Mouse (Mus musculus) stomach, postnatal 0 days (tissue): ENCODE data around the gene Nedd8. TPM values are rescaled to one million over a fixed set of nuclear protein-coding genes. Genes with fewer than 3 reads are reported as not detected.
A peak's percentile ranks its signal among the peaks of the same experiment; 100 is the strongest.

Experiments used
- ATAC-seq: fragments of 200-750 bp; cut with Nextera tagmentation; 2 replicates; pipeline ENCODE4 v1.8.0; 2017; ENCODE audit not compliant: low FRiP score, low TSS enrichment
- DNase-seq: peaks from one replicate; pipeline ENCODE4 v3.0.0-alpha.2; 2016; ENCODE audit warnings: low spot score
- H3K27ac ChIP-seq: fragments of 300-500 bp; sonication (generic); replicated peaks from 2 replicates; pipeline ENCODE4 v1.5.1; 2014; ENCODE audit warnings: mild to moderate bottlenecking, control low read depth
- H3K27me3 ChIP-seq: fragments of 300-500 bp; sonication (generic); 2 replicates; pipeline ENCODE4 v1.6.1; 2014; ENCODE audit warnings: low read length; ENCODE audit not compliant: control insufficient read depth, insufficient read depth
- H3K36me3 ChIP-seq: fragments of 300-500 bp; sonication (generic); 2 replicates; pipeline ENCODE4 v1.6.1; 2014; ENCODE audit warnings: low read length, mixed read lengths; ENCODE audit not compliant: control insufficient read depth, insufficient read depth
- H3K4me1 ChIP-seq: fragments of 300-500 bp; sonication (generic); replicated peaks from 2 replicates; pipeline ENCODE4 v1.6.1; 2014; ENCODE audit warnings: antibody characterized with exemption; ENCODE audit not compliant: control insufficient read depth, insufficient read depth
- H3K4me2 ChIP-seq: fragments of 300-500 bp; sonication (generic); replicated peaks from 2 replicates; pipeline ENCODE4 v1.6.1; 2014; ENCODE audit warnings: low read depth, mild to moderate bottlenecking, control low read depth, moderate library complexity
- H3K4me3 ChIP-seq: fragments of 300-500 bp; sonication (generic); 2 replicates; pipeline ENCODE4 v1.5.1; 2014; ENCODE audit warnings: low read depth, low read length, control low read depth
- H3K9ac ChIP-seq: fragments of 300-500 bp; sonication (generic); 2 replicates; pipeline ENCODE4 v1.6.1; 2014; ENCODE audit warnings: mild to moderate bottlenecking, low read length, control low read depth, mixed read lengths
- H3K9me3 ChIP-seq: fragments of 300-500 bp; sonication (generic); 2 replicates; pipeline ENCODE4 v1.6.1; 2016; ENCODE audit warnings: low read length; ENCODE audit not compliant: control insufficient read depth
- CTCF ChIP-seq: IDR thresholded peaks from 2 replicates; pipeline ENCODE4 v1.5.1; 2016; ENCODE audit warnings: antibody characterized with exemption, low read depth, mild to moderate bottlenecking, moderate library complexity
- EP300 ChIP-seq: optimal IDR thresholded peaks from 2 replicates; pipeline ENCODE3; 2016; ENCODE audit warnings: antibody characterized with exemption
- WGBS: fragments of 180-500 bp; shearing (Covaris S2); extraction: QIAGEN DNeasy Blood & Tissue Kit; methylation state at CpG from one replicate; pipeline ENCODE4 v1.1.7; 2014; 5-methylcytosine and 5-hydroxymethylcytosine counted together
- polyA plus RNA-seq: library from polyadenylated mRNA; unstranded; fragments of >200 nt; fragmentation: Nextera tagmentation; extraction: Ambion mirVana; gene quantifications from 2 replicates; pipeline ENCODE4 v1.2.1, GENCODE M21; 2015

Nedd8 gene
- polyA plus RNA-seq = 402 and 425 TPM in 2 replicates

DNA sequence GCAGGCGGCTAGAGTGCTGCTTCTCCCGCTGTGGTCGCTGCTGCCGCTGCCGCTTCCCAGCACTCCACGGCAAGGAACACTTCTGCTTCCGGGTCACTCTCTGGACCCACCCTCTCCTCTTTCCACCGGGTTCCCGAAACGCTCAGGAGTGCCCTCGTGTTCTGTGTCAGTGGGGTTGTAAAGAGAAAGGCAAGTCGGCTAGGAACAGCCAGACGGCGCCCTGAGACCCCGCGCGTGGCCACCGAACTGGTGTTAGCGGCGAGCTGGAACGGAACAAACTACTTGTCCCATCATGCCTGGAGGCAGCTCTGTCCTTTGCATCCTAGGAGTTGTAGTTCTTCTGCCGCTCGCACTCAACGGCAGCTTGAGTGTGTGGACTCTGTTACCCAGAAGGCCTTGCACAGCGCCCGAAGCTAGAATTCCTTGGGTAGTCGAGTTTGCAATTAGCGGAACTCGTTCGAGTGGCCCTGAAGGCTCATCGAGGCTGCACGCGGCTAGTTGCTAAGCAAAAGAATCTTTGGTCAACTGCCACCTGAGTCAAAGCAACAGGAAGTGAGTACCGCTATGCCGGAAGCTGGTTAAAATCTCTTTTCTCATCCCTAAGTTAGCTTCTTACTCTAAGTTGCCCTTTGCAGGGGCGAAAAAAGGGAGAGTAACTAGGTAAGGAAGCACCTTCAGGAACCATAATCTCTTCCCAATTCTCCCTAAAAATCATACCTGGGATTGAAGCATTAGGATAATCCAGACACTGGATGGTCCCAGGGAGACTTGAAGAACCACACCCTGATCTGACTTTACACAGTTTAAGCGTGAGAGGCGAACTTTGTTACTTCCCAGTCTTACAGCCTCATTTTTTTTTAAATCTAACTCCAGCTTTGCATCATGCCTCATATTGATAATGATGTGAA lies at the start of gene Nedd8, which contains the start of gene Gmpr2:
Gene Nedd8 (minus strand): TSS at position 292 of the 908 bp plus-strand sequence.
Gene Gmpr2 (plus strand): TSS at position 109 of the 908 bp plus-strand sequence.
- peak within 1 kb of the TSS; percentile 84 for H3K4me2 ChIP-seq
- H3K27me3 ChIP-seq = no peaks in the 10 kb centered on the region
- H3K4me3 ChIP-seq = peak within 1 kb of the TSS; percentile 78
- no peaks in the 10 kb centered on the region for H3K36me3 ChIP-seq
- no peak for TF ChIP-seq CTCF
- TF ChIP-seq EP300 = no peak
- H3K27ac ChIP-seq = peak within 1 kb of the TSS; percentile 82
- peak within 1 kb of the TSS; percentile 84 for H3K9ac ChIP-seq
- WGBS = 1% methylated on average over 38 of the region's 38 CpGs
- H3K9me3 ChIP-seq = no peaks in the 10 kb centered on the region
- ATAC-seq (peak; percentile 97), DNase-seq (peak; percentile 89)
- peaks cover 3% of the 10 kb centered on the region; the same call in 1 of the 2 replicates for H3K4me1 ChIP-seq

DNA sequence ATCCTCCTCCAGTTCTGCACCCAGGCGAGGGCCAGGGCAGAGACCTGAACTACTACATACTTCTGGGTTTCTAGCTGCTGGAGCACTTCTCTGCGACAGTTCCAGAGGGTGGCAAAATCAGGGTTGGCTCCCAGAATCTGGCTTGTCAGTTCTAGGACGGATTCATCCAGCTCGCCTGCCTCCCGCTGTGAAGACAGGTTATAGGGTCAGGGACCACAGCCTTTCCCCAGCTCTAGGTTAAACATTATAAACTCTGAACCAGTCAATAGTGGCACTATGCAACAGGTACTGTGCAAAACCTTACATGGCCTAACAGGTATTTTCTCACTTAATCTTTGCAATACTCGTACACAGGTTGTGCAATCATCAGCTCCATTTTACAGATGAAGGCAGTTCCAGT lies 49.2 kb upstream of the Nedd8 start:
- Histone ChIP-seq H3K4me3 (peak overlapping the region; percentile 81), H3K36me3 (peaks cover 10% of the 10 kb centered on the region; the same call in 1 of the 2 replicates), H3K27me3 (no peaks in the 10 kb centered on the region), H3K9me3 (no peaks in the 10 kb centered on the region), H3K4me2 (peak overlapping the region; percentile 70), H3K27ac (peak overlapping the region; percentile 92; the same call in 1 of the 2 replicates), H3K9ac (peak overlapping the region; percentile 82), H3K4me1 (no peaks in the 10 kb centered on the region)
- WGBS = 72% methylated on average over 6 of the region's 6 CpGs
- ATAC-seq (no peak), DNase-seq (no peak)
- TF ChIP-seq EP300 = no peak
- TF ChIP-seq CTCF = no peak

DNA sequence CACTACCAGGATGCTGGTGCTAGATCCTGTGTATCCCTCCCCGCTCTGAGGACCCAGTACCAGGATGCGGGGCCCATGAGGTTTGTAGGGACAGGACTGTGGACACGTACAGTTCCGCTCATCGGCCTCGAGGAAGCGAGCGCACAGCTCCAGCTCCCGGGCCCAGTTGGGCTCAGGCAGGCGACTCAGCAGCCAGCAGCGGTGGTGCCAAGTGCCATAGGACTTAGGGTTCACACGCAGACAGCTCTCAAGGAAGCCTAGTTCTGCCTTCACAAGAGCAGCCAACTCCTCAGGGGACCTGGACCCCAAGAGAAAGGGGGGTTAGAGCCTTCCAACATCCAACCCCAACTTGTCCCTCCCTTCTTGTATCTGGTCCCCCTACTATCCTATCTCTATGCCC lies 48.7 kb upstream of the Nedd8 start:
- Histone ChIP-seq H3K9ac (no peak overlapping the region), H3K27me3 (no peaks in the 10 kb centered on the region), H3K4me1 (no peaks in the 10 kb centered on the region), H3K36me3 (peaks cover 11% of the 10 kb centered on the region; the same call in 1 of the 2 replicates), H3K27ac (no peak overlapping the region), H3K4me2 (no peak overlapping the region), H3K4me3 (0 out of 2 replicates have a peak overlapping the region, but pooled peaks have one; percentile 81), H3K9me3 (no peaks in the 10 kb centered on the region)
- no peak for DNase-seq
- ATAC-seq = no peak
- 92% methylated on average over 12 of the region's 12 CpGs for whole genome bisulfite sequencing
- TF ChIP-seq CTCF (no peak), EP300 (no peak)

DNA sequence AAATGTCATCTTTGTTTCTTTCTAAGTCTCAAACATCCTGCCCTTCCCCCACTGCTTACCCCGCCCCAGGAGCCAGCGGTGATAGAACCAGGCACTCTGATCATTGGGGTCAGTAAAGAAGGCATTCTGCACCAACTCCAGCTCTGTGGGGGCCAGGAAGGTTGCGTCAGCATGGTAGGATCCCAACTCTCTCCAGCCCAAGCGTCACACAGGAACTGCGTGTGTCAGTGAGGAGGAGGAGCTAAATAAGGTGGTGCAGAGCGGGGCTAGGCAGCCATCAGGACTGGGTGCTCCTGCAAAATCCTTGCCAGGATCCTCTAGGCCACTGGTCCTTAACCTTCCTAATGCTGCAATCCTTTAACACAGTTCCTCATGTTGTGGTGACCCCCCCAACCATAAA lies 47.8 kb upstream of the Nedd8 start:
- 83% methylated on average over 6 of the region's 6 CpGs for WGBS
- H3K9ac ChIP-seq = no peak overlapping the region

DNA sequence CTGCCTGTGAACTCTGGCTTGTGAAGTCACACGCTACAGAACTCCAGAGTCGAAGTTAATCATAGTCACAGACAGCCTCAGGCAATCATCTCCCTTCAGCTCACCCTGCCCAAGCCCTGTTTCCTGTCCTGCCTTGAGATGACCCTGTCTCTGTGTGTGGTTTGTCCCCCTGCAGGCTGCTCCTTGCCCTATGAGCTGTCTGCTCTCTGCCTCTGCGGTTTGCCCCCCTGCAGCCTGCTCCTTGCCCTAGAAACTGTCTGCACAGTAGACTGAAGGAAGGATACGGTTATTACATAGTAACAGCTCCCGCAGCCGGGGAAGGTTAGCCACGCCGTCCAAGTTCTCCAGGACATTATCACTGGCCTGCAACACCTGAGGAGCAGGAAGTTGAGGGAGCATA lies 45.0 kb upstream of the Nedd8 start:
- no peak for DNase-seq
- ATAC-seq = no peak
- no peak overlapping the region for H3K9ac ChIP-seq
- H3K4me3 ChIP-seq = no peak overlapping the region
- TF ChIP-seq EP300 (no peak), CTCF (no peak)
- no peaks in the 10 kb centered on the region for H3K27me3 ChIP-seq
- peaks cover 11% of the 10 kb centered on the region; the same call in 1 of the 2 replicates for H3K36me3 ChIP-seq
- no peak overlapping the region for H3K4me2 ChIP-seq
- H3K4me1 ChIP-seq = peaks cover 3% of the 10 kb centered on the region; the same call in 1 of the 2 replicates
- WGBS = 80% methylated on average over 8 of the region's 8 CpGs
- no peaks in the 10 kb centered on the region for H3K9me3 ChIP-seq
- no peak overlapping the region for H3K27ac ChIP-seq

More for the DNA sequence above, 47.8 kb upstream of the Nedd8 start:
- Histone ChIP-seq H3K27ac (no peak overlapping the region), H3K4me2 (no peak overlapping the region), H3K4me1 (no peaks in the 10 kb centered on the region), H3K4me3 (no peak overlapping the region), H3K27me3 (no peaks in the 10 kb centered on the region), H3K9me3 (no peaks in the 10 kb centered on the region), H3K36me3 (peaks cover 11% of the 10 kb centered on the region; the same call in 1 of the 2 replicates)
- DNase-seq (no peak), ATAC-seq (no peak)
- TF ChIP-seq CTCF (no peak), EP300 (no peak)

DNA sequence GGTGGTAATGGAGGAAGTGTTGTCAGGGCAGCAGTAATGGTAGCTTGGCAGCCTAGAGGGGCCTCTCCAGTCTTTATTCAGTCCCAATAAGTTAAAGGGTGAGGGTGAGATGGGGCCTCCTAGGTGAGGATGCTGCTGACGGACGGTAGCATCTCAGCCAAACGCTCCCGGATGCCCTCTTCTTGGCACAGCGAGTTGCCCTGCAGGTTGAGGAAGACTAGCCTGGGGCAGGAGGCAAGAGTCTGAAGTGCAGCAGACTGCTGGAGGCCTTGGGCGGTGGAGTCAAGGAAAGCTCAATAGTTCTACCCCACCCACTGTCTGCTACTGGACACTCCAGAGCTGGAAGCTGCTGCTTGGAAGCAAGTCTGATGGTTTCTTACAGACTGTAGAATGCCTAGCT lies 44.3 kb upstream of the Nedd8 start:
- TF ChIP-seq CTCF (no peak), EP300 (no peak)
- peak overlapping the region; percentile 53; the same call in 1 of the 2 replicates for H3K27ac ChIP-seq
- WGBS = 92% methylated on average over 6 of the region's 6 CpGs

More for the DNA sequence above, 44.3 kb upstream of the Nedd8 start:
- DNase-seq (no peak), ATAC-seq (no peak)
- Histone ChIP-seq H3K9me3 (no peaks in the 10 kb centered on the region), H3K27me3 (no peaks in the 10 kb centered on the region), H3K4me1 (peaks cover 3% of the 10 kb centered on the region; the same call in 1 of the 2 replicates), H3K4me2 (no peak overlapping the region), H3K9ac (no peak overlapping the region), H3K36me3 (peaks cover 11% of the 10 kb centered on the region; the same call in 1 of the 2 replicates), H3K4me3 (no peak overlapping the region)
